Mouse (Mus musculus): Measurements from ENCODE around the gene Nxf7.
A peak's percentile ranks its signal among the peaks of the same experiment; 100 is the strongest.
"Not testable (repeated sequence)": the region's sequence is repeated elsewhere in the genome, so short reads cannot be mapped to it uniquely, and the experiment has no call there.

Nxf7 gene

DNA sequence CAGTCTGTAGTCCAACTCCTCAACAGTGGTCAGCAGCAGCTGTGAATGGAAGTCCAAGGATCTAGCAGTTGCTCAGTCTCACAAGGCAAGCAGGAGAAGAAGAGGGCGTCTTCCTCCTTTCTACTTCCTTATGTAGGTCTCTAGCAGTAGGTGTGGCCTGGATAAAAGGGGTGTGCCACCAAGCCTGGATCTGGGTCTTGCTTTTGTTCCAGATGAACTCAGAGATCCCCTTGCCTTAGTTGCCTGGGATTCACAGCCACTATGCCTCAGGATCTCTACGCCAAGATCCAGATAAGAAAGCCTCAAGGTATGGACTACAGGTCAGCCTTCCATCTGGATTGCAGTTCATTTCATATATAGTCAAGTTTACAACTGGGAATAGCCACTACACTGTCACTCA is at the start of gene Nxf7:
Nxf7 (minus strand) TSS at position 101 of the 400 bp plus-strand sequence.
- no peak for DNase-seq

DNA sequence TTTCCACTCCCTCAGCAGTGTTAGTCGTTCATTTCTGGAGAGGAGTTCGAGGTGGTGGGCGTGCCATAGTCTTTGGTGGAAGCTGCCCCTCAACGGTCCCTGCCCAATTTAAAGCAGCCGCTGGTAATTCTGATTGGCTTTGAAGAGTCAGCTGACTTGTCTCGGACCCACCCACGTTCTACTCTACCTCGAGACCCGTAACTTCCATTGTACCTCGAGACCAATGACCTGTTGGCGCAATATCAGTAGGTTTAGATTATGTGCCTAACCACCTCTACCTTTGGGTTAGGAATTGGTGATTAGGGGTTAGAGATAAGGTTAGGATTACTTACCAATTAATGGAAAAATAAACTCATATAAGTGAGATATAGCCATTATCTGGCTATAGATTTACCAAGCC is 29.0 kb upstream of the Nxf7 start, which contains the start of gene Prame:
Prame (minus strand) TSS at position 101 of the 400 bp plus-strand sequence.
- no peak for DNase-seq

DNA sequence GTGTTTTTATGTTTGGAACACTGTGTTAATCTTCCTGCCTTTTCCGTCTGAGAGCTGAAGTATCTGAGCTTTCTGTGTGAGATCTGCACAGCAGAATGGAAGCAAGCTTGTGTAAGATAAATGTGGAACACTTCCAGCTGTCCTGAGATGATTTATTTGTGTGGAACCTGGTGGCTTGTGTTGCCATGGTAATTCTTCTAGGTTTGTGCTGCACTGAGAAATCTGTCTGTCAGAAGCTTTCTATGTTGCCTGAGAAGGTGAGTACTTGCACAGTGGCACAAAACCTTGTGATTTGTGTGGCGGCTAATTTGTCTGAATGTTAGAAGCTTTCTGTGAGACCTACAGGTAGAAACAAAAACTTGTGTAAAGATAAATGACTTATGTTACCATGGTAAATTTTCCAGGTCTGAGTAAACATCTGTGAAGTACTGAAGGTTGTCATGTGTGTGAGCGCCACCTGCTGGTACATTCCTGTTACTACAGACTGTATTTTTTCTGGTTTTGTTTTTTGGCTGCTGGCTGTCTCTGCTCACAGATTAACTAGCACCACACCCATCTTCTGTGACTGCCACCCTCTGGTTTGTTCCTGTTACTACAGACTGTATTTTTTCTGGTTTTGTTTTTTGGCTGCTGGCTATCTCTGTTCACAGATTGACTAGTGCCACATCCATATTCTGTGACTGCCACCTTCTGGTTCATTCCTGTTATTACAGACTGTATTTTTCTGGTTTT is 2.9 kb upstream of the Nxf7 start:
- peak; percentile 56 for DNase-seq

DNA sequence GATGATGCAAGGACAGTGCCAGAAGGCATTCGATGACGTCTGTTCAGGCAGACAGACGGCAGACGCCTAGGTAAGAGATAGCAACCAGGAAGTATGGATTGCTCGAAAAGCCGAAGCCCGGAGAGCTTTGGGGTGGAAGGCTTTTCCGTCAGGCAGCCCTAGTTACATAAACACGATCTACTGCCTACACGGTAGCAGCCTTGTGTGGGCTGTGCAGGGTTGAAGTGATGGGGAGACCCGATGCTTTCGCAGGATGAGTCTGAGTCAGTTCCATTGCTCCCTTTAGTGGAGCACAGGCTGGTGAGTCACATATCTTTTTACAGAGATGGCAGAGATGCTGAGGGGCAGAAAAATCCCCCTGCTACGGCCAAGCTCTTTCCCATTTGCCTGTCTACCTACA is 481 bp downstream of the Nxf7 start:
- no peak for DNase-seq

DNA sequence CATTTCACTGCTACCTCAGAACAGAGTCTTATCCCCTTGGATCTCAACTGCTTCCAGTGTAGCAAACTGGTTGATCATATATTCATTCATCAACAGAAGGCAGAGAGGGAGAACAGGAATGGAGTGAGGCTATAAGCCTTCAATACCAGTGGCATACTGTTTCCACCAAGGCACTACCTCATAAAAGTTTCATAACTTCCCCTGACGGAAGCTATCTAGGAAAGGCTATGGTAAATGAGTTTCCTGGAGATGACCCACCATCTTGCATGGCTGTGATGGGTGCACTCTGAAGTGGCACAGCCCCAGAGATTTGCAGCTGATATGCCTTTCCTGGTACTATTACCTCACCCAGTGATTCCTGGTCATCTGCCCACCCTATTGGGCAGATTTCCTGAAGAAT is 22.2 kb downstream of the Nxf7 start:
- no peak for DNase-seq

DNA sequence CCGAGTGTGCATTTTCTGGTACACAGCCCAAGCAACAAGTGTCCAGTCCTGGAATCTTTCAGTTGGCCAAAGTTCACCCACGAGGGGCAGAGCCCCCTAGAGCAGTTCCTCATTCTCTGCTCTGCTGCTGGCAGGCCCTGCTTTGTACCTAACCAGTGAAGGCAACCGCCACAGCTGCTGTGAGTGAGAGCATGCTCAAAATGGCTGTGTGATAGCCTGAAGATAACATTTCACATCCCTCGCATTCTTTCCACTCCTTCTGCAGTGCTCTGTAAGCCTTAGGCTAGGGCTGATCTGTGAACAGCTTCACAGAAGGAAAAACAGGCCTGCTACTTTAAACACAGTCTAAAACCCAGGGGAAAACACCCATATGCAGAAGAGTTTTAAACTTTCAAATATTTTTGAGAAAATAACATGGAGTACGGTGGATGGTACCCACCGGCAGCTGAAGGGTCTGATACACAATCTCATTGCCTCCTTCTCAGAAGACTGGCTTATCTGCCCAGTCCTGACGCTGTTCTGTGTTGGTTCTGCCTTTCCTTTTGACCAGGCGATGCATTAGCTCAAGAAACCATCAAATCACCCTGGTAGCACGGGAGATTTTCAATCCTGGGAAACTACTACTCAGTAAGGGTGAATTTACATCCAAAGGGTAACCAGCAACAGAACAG is 23.5 kb downstream of the Nxf7 start:
- not testable (repeated sequence) for DNase-seq

DNA sequence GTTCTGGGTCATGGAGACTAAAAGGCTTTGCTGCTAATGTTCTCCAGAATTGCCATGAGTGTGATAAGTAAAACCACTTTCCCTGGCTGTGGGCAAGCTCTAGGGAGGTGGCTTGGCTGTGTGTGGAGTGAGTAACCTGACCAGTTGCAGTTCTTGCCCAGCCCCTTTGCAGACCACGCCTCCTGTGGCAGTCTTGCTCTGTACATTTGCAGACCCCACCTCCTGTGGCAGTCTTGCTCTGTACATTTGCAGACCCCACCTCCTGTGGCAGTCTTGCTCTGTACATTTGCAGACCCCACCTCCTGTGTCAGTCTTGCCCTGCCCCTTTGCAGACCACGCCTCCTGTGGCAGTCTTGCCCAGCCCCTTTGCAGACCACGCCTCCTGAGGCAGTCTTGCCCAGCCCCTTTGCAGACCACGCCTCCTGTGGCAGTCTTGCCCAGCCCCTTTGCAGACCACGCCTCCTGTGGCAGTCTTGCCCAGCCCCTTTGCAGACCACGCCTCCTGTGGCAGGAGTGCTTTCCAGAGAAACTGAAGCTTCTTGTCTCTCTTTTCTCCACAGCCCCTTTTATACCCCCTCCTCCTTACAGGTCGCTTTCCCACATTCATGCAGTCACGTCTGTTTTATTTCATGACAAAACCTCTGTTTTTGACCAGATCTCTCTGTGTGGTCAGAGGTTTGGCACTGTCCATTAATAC is 24.2 kb downstream of the Nxf7 start:
- not testable (repeated sequence) for DNase-seq

DNA sequence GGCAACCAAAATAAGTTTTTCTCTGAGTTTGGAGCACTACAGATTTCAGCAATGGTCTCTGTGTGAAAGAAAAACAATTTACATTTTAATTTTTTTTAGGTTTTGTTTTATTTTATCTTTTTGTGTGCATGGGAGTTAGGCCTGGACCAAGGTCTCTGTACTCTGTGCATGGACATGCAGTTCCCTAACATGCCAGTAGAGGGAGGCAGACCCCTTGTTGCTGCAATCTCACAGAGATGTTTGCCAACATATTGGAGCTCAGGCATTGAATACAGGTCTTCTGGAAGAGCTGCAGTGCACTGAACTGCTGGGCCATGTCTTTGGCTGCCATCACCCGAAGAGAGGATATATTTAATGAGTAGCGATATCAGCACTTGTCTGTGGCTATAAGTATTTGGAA is 29.1 kb downstream of the Nxf7 start:
- peak; percentile 57 for DNase-seq

DNA sequence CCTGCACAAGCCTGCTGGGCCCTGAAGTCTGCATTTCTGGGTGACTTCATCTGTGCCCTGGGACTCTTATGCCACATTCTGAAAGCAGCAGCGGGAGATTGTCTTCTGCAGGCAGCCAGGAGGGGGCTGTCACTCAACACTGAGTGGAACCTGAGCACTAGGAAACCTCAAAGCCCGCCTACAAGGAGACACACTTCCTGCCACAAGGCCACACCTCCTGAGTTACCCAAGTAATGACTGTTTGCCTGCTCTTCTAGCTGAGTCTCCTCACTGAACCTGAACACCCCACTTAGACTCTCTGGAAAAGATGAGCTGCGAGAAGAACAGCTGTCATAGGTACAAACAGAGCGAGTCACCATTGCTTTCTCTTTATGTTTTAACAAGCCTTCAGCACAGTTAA is 33.6 kb downstream of the Nxf7 start:
- not testable (repeated sequence) for DNase-seq

DNA sequence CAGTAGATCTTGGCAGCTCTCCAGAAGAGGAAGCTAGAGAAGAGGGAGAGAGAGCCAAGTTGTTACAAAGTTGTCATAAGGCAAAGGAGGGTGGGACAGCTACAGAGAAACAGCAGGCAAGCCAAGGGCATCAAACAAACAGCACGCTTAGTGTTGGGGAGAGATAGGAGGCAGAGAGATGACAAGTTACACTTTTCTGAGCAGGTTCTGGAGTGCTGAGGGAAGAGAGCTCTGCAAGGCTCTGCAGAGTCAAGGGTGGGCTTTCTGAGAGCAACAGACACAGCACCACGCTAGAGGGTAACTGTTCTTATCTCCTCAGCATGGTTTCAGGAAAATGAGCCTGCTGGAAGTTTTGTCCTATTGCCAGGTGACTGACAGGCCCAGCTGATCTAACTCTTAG is 35.7 kb downstream of the Nxf7 start:
- DNase-seq, result no peak

DNA sequence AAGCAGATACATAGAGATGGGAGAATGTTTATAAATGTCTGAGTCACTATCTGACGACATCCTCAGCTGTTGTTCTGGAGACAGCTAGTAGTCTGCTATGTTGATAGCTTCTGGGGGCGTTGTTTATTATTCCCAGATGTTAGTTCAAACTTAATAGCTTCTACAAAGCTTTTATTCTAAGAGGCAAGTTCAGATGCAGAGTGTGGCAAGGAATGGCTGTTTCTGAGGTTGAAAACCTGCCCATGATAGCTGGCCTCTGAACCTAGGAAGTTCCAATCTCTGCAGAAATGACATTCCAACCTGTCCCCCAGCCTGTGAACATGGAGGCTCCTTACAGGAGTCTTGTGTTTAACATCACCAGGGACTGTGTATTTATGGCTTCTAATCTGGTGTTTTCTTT is 36.9 kb downstream of the Nxf7 start:
- DNase-seq, result not testable (repeated sequence)

DNA sequence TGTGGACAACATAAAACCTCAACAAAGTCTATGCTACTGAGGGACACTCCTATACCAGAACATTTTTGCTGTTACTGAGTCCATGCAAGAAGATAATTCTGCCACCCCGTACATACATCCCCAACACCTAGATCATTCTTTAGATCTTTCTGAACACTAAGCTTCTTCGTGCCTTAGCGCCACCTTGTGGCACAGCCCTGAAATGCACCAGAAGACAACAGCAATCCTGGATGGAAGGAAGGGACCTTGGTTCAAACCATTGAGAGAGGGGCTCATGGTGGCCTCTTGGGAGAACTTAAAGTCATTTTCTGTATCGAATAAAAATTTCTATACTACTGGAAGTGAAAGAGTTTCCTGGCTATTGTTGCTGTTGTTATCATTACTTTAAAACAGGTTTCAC is 37.6 kb downstream of the Nxf7 start:
- DNase-seq, result peak; percentile 4

DNA sequence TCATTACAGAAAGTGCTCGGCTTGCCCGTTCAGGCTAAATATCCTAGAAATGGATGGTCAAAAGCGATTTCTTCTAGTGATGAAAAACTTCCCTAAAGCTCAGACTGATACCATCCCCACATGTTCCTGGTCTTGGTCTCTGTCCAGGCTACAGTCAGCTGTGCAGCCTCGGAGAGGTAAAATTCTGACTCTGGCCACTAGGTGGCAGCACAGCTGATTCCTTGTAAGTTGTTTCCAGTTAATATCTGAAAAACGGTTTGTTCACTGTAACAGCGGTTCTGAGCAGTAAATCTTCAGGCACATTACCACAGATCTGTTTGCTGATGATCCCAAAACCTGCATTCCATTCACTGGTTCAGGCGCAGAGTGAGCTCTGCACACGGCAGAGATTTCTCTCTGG is 38.9 kb downstream of the Nxf7 start:
- DNase-seq, result peak; percentile 18

Data from retina, postnatal 1 day (tissue).